Mouse (Mus musculus) neural tube, embryonic 15.5 days (tissue): ENCODE results near the gene Tnks1bp1. TPM values are rescaled to one million over a fixed set of nuclear protein-coding genes. Genes with fewer than 3 reads are reported as not detected.
A peak's percentile ranks its signal among the peaks of the same experiment; 100 is the strongest.

Experiments used
- ATAC-seq: fragments of 200-750 bp; cut with Nextera tagmentation; 2 replicates; pipeline ENCODE4 v1.8.0; 2017; ENCODE audit warnings: mild to moderate bottlenecking, moderate TSS enrichment, moderate library complexity; ENCODE audit not compliant: low FRiP score
- H3K27ac ChIP-seq: fragments of 300-500 bp; sonication (generic); replicated peaks from 2 replicates; pipeline ENCODE4 v1.5.1; 2015; ENCODE audit warnings: mild to moderate bottlenecking, inconsistent platforms
- H3K27me3 ChIP-seq: fragments of 300-500 bp; sonication (generic); replicated peaks from 2 replicates; pipeline ENCODE4 v1.6.1; 2015; ENCODE audit warnings: inconsistent platforms
- H3K36me3 ChIP-seq: fragments of 300-500 bp; sonication (generic); 2 replicates; pipeline ENCODE4 v1.6.1; 2015; ENCODE audit warnings: inconsistent platforms
- H3K4me1 ChIP-seq: fragments of 300-500 bp; sonication (generic); 2 replicates; pipeline ENCODE4 v1.6.1; 2015; ENCODE audit warnings: inconsistent platforms
- H3K4me2 ChIP-seq: fragments of 300-500 bp; sonication (generic); 2 replicates; pipeline ENCODE4 v1.6.1; 2015; ENCODE audit warnings: inconsistent platforms, mild to moderate bottlenecking, moderate library complexity
- H3K4me3 ChIP-seq: fragments of 300-500 bp; sonication (generic); replicated peaks from 2 replicates; pipeline ENCODE4 v1.5.1; 2015; ENCODE audit warnings: mild to moderate bottlenecking, inconsistent platforms
- H3K9ac ChIP-seq: fragments of 300-500 bp; sonication (generic); replicated peaks from 2 replicates; pipeline ENCODE4 v1.6.1; 2015; ENCODE audit warnings: mild to moderate bottlenecking, inconsistent platforms
- H3K9me3 ChIP-seq: fragments of 300-500 bp; sonication (generic); replicated peaks from 2 replicates; pipeline ENCODE4 v1.6.1; 2016; ENCODE audit warnings: inconsistent platforms
- whole genome bisulfite sequencing: fragments of 180-500 bp; shearing (Covaris S2); methylation state at CpG from one replicate; pipeline ENCODE4 v1.1.7; 2015; ENCODE audit warnings: mixed read lengths; 5-methylcytosine and 5-hydroxymethylcytosine counted together
- polyA plus RNA-seq: library from polyadenylated mRNA; unstranded; fragments of >200 nt; fragmentation: Nextera tagmentation; extraction: Ambion mirVana; gene quantifications from 2 replicates; pipeline ENCODE4 v1.2.1, GENCODE M21; 2015

Gene Tnks1bp1
- polyA plus RNA-seq, 1 experiment from 2014 or later: 19.7 TPM

GRCm38 (mm10) chr2:85065141-85065875 lies 17.5 kb downstream of the Tnks1bp1 start:
- Histone ChIP-seq H3K36me3 (peaks cover 49% of the 10 kb centered on the region), H3K27ac (no peak overlapping the region), H3K27me3 (no peaks in the 10 kb centered on the region), H3K9me3 (no peaks in the 10 kb centered on the region), H3K4me1 (peaks cover 10% of the 10 kb centered on the region), H3K9ac (no peak overlapping the region), H3K4me2 (no peak overlapping the region), H3K4me3 (no peak overlapping the region)
- no peak for ATAC-seq
- WGBS: 89% methylated on average over 12 of the region's 12 CpGs

- no peak for ATAC-seq
- 95% methylated on average over 5 of the region's 5 CpGs for WGBS
These were observed 19.1 kb downstream of the Tnks1bp1 start for GRCm38 (mm10) chr2:85066937-85067336.

GRCm38 (mm10) chr2:85067903-85068625 lies 20.2 kb downstream of the Tnks1bp1 start:
- Histone ChIP-seq H3K36me3 (peaks cover 55% of the 10 kb centered on the region), H3K4me2 (no peak overlapping the region), H3K27me3 (no peaks in the 10 kb centered on the region), H3K4me1 (no peaks in the 10 kb centered on the region), H3K4me3 (no peak overlapping the region), H3K9me3 (no peaks in the 10 kb centered on the region), H3K27ac (no peak overlapping the region), H3K9ac (no peak overlapping the region)
- WGBS: 78% methylated on average over 10 of the region's 10 CpGs
- ATAC-seq: no peak

More at GRCm38 (mm10) chr2:85066937-85067336, 19.1 kb downstream of the Tnks1bp1 start:
- Histone ChIP-seq H3K4me3 (no peak overlapping the region), H3K36me3 (peaks cover 57% of the 10 kb centered on the region), H3K27ac (no peak overlapping the region), H3K4me1 (no peaks in the 10 kb centered on the region), H3K4me2 (no peak overlapping the region), H3K9ac (no peak overlapping the region), H3K27me3 (no peaks in the 10 kb centered on the region), H3K9me3 (no peaks in the 10 kb centered on the region)

- H3K9me3 ChIP-seq: no peaks in the 10 kb centered on the region
- ATAC-seq: no peak
- 86% methylated on average over 2 of the region's 2 CpGs for WGBS
- no peak overlapping the region for H3K9ac ChIP-seq
- no peak overlapping the region for H3K4me3 ChIP-seq
- no peak overlapping the region for H3K4me2 ChIP-seq
- no peaks in the 10 kb centered on the region for H3K4me1 ChIP-seq
- peaks cover 55% of the 10 kb centered on the region for H3K36me3 ChIP-seq
- H3K27me3 ChIP-seq: no peaks in the 10 kb centered on the region
- H3K27ac ChIP-seq: no peak overlapping the region
These were observed 20.8 kb downstream of the Tnks1bp1 start for GRCm38 (mm10) chr2:85068626-85069025.

DNA sequence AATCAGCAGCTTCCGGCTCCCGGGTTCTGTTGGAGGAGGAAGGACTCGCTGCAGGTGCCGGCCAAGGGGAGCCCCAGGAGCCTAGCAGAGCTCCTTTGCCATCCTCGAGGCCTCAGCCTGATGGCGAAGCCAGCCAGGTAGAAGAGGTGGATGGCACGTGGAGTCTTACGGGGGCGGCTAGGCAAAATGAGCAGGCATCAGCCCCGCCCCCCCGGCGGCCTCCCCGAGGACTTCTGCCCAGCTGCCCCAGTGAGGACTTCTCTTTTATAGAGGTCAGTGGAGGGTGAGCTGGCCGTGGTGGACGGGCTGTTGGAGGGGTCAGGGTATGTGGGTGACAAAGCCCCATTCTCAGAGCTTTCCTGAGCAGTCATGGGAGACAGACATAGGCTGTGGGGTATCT lies 22.3 kb downstream of the Tnks1bp1 start:
- no peak overlapping the region for H3K4me3 ChIP-seq
- no peaks in the 10 kb centered on the region for H3K9me3 ChIP-seq
- peaks cover 54% of the 10 kb centered on the region for H3K36me3 ChIP-seq
- WGBS: 63% methylated on average over 15 of the region's 15 CpGs
- H3K4me2 ChIP-seq: no peak overlapping the region
- no peaks in the 10 kb centered on the region for H3K27me3 ChIP-seq
- no peaks in the 10 kb centered on the region for H3K4me1 ChIP-seq
- no peak overlapping the region for H3K9ac ChIP-seq
- ATAC-seq: no peak
- no peak overlapping the region for H3K27ac ChIP-seq

DNA sequence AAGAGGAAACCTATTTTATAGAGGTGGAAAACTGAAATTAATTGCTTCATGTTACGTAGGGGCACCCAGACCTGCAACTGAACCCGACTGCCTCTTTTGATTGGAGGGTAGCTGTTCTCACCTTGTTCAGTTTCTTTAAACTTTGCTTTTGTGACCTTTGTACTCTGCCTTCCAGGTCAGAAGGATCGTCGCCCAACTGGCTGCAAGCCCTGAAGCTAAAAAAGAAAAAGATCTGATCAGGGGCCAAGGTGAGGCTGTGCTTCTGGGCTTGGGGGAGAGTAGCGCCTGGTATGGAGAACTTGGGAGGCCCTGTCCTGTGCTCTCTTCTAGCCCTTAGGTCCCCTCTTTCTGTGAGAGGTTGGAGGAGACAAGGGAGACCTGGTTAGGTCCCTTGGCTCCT lies 24.1 kb downstream of the Tnks1bp1 start:
- ATAC-seq: no peak
- 94% methylated on average over 5 of the region's 5 CpGs for WGBS

DNA sequence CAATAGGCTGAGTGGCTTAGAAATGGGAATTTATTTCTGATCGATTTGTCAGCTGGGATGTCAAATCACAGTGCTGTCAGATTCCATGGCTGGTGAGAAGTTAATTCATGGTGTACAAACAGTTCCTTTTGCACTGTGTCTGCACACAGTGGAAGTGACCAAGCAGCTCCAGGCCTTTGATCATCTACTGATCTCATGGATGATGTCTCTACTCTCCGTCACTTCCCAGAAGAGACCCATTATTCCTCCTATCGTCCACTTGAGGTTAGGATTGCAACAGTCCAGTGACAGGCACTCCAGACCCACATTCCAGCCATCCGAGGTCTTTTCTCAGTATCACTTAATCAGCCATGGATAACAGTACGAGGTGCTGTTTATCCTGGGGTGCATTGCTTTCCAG lies 25.9 kb downstream of the Tnks1bp1 start:
- Histone ChIP-seq H3K9ac (no peak overlapping the region), H3K4me3 (no peak overlapping the region), H3K4me1 (no peaks in the 10 kb centered on the region), H3K27me3 (no peaks in the 10 kb centered on the region), H3K36me3 (peaks cover 49% of the 10 kb centered on the region), H3K4me2 (no peak overlapping the region), H3K9me3 (no peaks in the 10 kb centered on the region), H3K27ac (no peak overlapping the region)
- no peak for ATAC-seq
- WGBS: 85% methylated on average over 5 of the region's 5 CpGs

More for the DNA sequence above, 24.1 kb downstream of the Tnks1bp1 start:
- Histone ChIP-seq H3K9me3 (no peaks in the 10 kb centered on the region), H3K4me3 (no peak overlapping the region), H3K9ac (no peak overlapping the region), H3K36me3 (peaks cover 46% of the 10 kb centered on the region), H3K27ac (no peak overlapping the region), H3K4me2 (no peak overlapping the region), H3K4me1 (no peaks in the 10 kb centered on the region), H3K27me3 (no peaks in the 10 kb centered on the region)

- Histone ChIP-seq H3K27me3 (no peaks in the 10 kb centered on the region), H3K4me1 (no peaks in the 10 kb centered on the region; the same call in 1 of the 2 replicates), H3K4me2 (no peak overlapping the region), H3K9ac (no peak overlapping the region), H3K9me3 (no peaks in the 10 kb centered on the region), H3K27ac (no peak overlapping the region), H3K36me3 (no peaks in the 10 kb centered on the region), H3K4me3 (no peak overlapping the region)
- 58% methylated on average over 11 of the region's 11 CpGs for WGBS
- ATAC-seq: peak; percentile 78
These were observed 41.2 kb downstream of the Tnks1bp1 start for GRCm38 (mm10) chr2:85088716-85089646.

DNA sequence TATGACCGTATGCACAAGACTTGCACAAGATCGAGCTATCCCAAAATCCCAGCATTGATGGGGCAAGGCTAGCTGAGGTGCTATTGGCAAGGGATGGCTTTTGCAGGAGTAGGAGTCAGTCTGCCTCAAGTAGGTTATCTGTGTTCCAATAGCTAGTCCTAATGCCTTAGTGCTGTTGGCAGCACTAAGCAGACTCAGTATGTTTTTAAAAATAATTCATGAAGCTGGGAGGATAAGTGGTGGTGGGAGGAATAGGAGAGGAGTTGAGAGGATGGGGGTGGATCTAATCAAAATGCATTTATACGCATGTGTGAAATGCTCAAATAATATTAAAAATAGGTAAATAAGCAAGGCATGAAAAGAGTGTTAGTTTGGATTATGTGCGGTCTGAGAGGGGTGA lies 43.5 kb downstream of the Tnks1bp1 start:
- Histone ChIP-seq H3K27ac (no peak overlapping the region), H3K36me3 (no peaks in the 10 kb centered on the region), H3K27me3 (no peaks in the 10 kb centered on the region), H3K4me1 (no peaks in the 10 kb centered on the region; the same call in 1 of the 2 replicates), H3K4me3 (no peak overlapping the region), H3K4me2 (no peak overlapping the region), H3K9me3 (no peaks in the 10 kb centered on the region), H3K9ac (no peak overlapping the region)
- 97% methylated on average over 4 of the region's 4 CpGs for WGBS
- no peak for ATAC-seq

DNA sequence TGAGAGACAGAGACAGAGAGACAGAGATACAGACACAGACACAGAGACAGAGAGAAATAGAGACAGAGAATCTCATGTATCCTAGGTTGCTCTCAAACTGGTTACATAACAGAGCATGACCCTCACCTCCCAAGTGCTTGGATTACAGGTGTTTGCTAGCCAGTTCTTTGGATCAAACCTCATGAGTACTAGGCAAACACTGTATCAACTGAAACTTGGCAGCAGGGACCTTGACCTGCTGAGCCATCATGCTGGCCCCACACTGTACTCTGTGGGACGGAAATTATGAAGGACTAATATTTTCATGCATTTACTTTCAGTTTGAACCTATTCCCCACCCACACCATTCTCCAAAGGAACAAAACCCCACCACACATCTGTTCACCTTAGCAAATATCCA lies 45.6 kb downstream of the Tnks1bp1 start:
- Histone ChIP-seq H3K4me3 (no peak overlapping the region), H3K9ac (no peak overlapping the region), H3K36me3 (no peaks in the 10 kb centered on the region), H3K9me3 (no peaks in the 10 kb centered on the region), H3K27me3 (no peaks in the 10 kb centered on the region), H3K27ac (no peak overlapping the region), H3K4me1 (no peaks in the 10 kb centered on the region; the same call in 1 of the 2 replicates), H3K4me2 (no peak overlapping the region)
- ATAC-seq: no peak
- 100% methylated on average over 1 of the region's 1 CpGs for WGBS

DNA sequence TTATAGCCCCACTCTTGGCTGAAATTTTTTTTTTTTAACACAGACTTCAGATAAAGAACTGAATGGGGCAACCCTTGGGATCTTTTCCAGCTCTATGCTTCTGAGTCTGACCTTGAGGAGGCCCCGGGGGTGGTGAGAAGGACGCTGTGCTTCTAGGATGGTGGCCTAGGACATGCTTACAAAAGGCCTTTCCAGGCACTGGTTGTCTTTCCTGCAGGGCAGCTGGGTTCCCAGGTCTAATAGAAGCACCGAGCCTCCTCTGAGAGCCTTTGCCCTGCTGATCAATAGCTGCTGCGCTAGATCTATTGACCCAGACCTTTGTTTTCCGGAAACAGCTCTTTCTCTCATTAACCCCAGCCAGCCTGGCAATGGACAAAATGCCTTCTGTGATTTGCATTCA lies 48.1 kb downstream of the Tnks1bp1 start:
- Histone ChIP-seq H3K4me1 (no peaks in the 10 kb centered on the region; the same call in 1 of the 2 replicates), H3K27me3 (no peaks in the 10 kb centered on the region), H3K4me2 (no peak overlapping the region), H3K27ac (no peak overlapping the region), H3K9me3 (0 out of 2 replicates have a peak, but pooled peaks cover 1% of the 10 kb centered on the region), H3K36me3 (no peaks in the 10 kb centered on the region), H3K9ac (no peak overlapping the region), H3K4me3 (no peak overlapping the region)
- ATAC-seq: no peak; the same call in 1 of the 2 replicates
- 26% methylated on average over 5 of the region's 5 CpGs for WGBS
